Mouse (Mus musculus) thymus, adult 2 months (tissue): ENCODE results near the gene Cav3.

Experiments used
- CTCF ChIP-seq: fragments of 200-500 bp; IDR thresholded peaks from 2 replicates; pipeline ENCODE4 v1.5.1; 2012; ENCODE audit warnings: mild to moderate bottlenecking, control low read depth, low read length, moderate library complexity, borderline replicate concordance; ENCODE audit not compliant: control insufficient read depth, poor library complexity, insufficient read depth; ENCODE audit errors: extremely low read depth
- POLR2A ChIP-seq: fragments of 200-500 bp; IDR thresholded peaks from 2 replicates; pipeline ENCODE4 v1.6.1; 2012; ENCODE audit warnings: mild to moderate bottlenecking, low read length, control low read depth, moderate library complexity; ENCODE audit not compliant: control insufficient read depth, poor library complexity, insufficient read depth; ENCODE audit errors: extremely low read depth

DNA sequence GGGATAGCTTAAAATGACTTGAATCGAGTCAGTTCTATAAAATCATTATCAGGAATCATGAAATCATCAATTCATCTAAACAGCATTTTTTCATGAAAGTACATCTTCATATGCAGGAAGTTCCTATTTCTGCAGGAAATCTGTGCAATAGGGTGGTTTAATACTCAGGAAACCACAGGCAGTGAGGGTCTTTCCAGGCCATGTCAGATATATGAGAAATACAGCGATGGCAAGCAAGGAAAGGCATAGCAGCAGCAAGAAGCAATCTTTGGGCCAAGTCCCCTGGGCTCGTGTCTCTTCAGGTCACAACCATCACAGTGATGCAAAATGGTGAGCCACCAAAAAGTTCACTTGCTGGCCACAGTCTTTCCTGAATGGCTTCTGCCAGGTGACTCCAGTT is 13.6 kb upstream of the Cav3 start:
- TF ChIP-seq CTCF, result no peak
- no peak for TF ChIP-seq POLR2A
